Mouse (Mus musculus) MEL-GATA-1-ER (cell line): ENCODE measurements around the gene Jpt1.
A peak's percentile ranks its signal among the peaks of the same experiment; 100 is the strongest.
"Not testable (repeated sequence)": the region's sequence is repeated elsewhere in the genome, so short reads cannot be mapped to it uniquely, and the experiment has no call there.

ENCODE experiments used
- DNase-seq: peaks from one replicate; pipeline ENCODE4 v3.0.0-alpha.2; 2012; ENCODE audit warnings: low read depth; ENCODE audit errors: extremely low read depth

Jpt1 gene

GRCm38 (mm10) chr11:115512407-115513183, 1.6 kb downstream of the Jpt1 start:
- DNase-seq = peak; percentile 88

- DNase-seq = no peak
Measured at GRCm38 (mm10) chr11:115512004-115512403, 2.2 kb downstream of the Jpt1 start.

GRCm38 (mm10) chr11:115511121-115511520, 3.1 kb downstream of the Jpt1 start:
- peak; percentile 65 for DNase-seq

GRCm38 (mm10) chr11:115510507-115510888, 3.7 kb downstream of the Jpt1 start:
- DNase-seq = no peak

GRCm38 (mm10) chr11:115509773-115510506, 4.2 kb downstream of the Jpt1 start:
- DNase-seq = peak; percentile 69

GRCm38 (mm10) chr11:115508061-115508460, 6.1 kb downstream of the Jpt1 start:
- no peak for DNase-seq

GRCm38 (mm10) chr11:115506586-115506985, 7.6 kb downstream of the Jpt1 start:
- peak; percentile 43 for DNase-seq

GRCm38 (mm10) chr11:115502636-115503035, 11.6 kb downstream of the Jpt1 start:
- no peak for DNase-seq

GRCm38 (mm10) chr11:115496559-115496958, 17.6 kb downstream of the Jpt1 start:
- not testable (repeated sequence) for DNase-seq

GRCm38 (mm10) chr11:115492387-115492786, 21.8 kb downstream of the Jpt1 start:
- peak; percentile 35 for DNase-seq

- peak; percentile 74 for DNase-seq
Measured at GRCm38 (mm10) chr11:115491356-115492083, 22.7 kb downstream of the Jpt1 start, which contains the start of gene Nt5c. Gene Nt5c (minus strand): TSS chr11:115491862.

GRCm38 (mm10) chr11:115490441-115491355, 23.5 kb downstream of the Jpt1 start:
- DNase-seq = no peak

GRCm38 (mm10) chr11:115488551-115489104, 25.6 kb downstream of the Jpt1 start:
- no peak for DNase-seq

GRCm38 (mm10) chr11:115485155-115485554, 29.0 kb downstream of the Jpt1 start:
- DNase-seq = no peak

GRCm38 (mm10) chr11:115483726-115484125, 30.5 kb downstream of the Jpt1 start:
- DNase-seq = peak; percentile 36

GRCm38 (mm10) chr11:115483278-115483677, 30.9 kb downstream of the Jpt1 start:
- DNase-seq = no peak

- no peak for DNase-seq
Measured at GRCm38 (mm10) chr11:115481553-115482259, 32.5 kb downstream of the Jpt1 start.

GRCm38 (mm10) chr11:115478296-115478938, 35.8 kb downstream of the Jpt1 start:
- no peak for DNase-seq

- DNase-seq = peak; percentile 73
Measured at GRCm38 (mm10) chr11:115477388-115477787, 36.8 kb downstream of the Jpt1 start.
